Mouse (Mus musculus) frontal cortex, postnatal 10 days (tissue): ENCODE data around the gene Kcnj4.
A peak's percentile ranks its signal among the peaks of the same experiment; 100 is the strongest.

Experiments used
- DNase-seq, 2 experiments: peaks; one replicate each; pipeline ENCODE4 v3.0.0; 2022; ENCODE audit warnings: low spot score in 2 of 2, mixed read lengths in 1 of 2

Gene Kcnj4

DNA sequence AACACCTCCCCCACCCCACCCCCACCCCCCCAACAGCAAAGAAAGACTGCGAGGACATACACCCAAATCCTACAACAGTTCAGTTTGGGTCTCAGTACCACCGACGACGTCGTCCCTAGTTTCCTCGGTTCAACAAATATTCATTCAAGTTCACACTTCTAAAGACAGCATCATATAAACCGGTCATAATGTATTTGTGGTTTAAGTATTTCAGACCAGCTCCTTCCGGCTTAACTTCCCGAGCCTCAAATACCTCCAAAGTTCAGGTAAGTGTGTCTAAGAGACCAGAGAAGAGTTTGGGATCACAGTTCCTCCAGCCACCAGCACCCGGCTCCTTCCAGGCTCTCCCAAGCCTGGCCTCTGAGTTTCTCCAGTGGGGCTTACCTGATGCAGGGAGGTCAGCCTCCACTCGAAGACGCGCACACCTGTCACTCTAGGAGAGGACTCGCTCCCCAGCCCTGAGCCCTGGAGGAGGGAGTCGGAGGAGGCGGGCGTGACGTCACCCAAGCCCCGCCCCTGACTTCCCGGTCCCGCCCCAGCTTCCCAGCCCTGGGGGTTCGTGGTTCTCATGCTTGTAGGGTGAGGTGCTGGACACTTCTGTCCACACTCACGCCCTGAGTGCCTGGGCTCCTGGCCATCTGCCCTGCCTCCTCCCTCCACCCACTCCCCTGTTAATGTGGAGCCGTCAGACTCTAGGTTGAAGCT is 49.8 kb downstream of the Kcnj4 start, which contains the start of gene Csnk1e:
Gene Csnk1e, minus strand, starts transcription at position 461 of the 705 bp plus-strand sequence.
- no peak for DNase-seq

DNA sequence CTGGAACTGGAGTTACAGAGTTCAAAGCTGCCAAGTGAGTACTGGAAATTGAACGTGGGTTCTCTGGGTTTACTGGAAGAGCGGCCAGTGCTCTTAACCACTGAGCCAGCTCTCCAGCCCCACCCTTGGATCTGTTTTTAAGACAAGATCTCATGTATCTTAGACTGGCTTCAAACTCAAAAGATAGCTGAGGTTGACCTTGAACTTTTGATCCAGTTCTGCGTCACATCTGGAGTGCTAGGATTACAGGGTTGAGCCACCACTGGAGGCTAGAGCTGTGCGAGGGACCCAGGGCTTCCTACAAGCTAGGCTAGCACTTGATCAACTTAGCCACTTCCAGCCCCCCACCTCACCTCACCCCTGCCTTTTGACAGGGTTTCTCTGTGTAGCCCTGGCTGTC is 51.2 kb downstream of the Kcnj4 start:
- no peak for DNase-seq

DNA sequence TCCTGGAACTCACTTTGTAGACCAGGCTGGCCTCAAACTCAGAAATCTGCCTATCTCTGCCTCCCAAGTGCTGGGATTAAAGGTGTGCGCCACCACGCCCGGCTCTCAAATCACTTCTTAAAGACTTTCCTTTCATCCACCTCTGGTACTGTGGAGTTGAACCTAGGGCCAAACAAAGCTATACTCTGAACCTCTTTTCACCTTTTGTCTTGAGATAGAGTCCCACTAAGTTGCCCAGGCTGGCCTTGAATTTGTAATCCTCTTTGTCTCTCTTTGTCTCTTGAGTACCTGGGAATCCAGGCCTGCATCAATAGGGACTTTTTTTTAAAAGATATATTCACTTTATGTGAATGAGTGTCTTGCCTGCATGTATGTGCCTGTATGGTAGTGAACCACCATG is 57.0 kb downstream of the Kcnj4 start:
- DNase-seq = no peak

DNA sequence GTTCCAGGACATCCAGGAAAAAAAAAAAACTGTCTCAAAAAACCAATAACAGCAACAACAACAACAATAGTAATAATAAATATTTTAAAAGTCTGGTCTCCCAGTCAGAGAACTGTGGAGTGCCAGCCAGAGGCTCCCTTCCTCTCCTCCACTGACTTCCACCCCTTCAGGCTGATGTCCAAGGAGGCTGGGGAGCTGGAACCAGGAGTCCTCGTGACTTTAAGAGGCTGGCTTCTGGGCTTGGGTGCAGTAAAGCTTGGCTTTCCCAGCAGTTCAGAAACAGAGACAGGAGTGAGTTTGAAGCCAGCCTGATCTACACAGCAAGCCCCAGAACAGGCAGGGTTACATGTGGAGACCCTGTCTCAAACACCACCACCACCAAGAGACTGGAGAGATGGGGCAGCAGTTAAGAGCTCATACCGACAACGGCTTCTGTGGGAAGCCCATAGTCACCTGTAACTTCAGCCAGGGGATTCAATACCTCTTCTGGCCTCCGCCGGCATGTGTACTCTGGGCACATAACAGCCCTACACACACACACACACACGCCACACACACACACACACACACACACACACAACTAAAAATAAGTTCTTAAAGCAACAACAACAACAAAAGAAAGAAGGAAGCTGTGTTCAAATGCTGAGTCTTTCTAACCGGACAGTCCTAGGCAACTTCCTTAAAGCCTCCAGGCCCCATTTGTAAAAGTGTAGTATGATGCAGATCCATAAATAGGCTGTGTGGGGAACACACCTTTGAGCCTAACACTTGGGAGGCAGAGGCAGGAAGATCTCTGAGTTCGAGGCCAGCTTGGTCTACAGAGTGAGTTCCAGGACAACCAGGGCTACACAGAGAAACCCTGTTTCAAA is 59.0 kb downstream of the Kcnj4 start:
- no peak for DNase-seq

DNA sequence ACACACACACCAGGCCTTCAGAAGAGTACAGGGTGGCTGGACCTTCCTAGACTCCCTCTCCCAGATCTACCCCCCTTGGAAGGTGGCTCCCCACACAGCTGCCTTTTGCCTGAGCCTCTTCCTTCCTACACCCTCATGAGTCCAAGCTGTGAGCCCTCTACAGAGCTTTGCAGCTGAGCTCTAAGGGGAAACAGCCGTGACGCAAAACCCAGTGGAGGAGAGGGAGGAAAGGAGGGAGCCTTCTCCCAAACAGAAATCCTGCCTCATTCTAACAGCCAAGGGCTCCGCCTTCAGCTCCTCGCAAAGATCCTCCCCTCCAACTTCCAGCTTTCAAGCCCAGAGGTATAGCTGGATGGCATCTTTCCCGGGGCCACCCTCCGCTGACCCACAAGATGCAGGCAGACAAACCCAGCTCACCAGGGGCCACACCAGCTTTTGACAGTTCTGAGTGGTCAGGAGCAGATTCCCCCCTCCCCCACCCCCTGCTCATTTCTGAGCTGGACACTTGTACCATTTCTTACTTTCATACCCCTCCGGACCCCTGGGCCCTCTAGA is 61.1 kb downstream of the Kcnj4 start:
- no peak for DNase-seq

DNA sequence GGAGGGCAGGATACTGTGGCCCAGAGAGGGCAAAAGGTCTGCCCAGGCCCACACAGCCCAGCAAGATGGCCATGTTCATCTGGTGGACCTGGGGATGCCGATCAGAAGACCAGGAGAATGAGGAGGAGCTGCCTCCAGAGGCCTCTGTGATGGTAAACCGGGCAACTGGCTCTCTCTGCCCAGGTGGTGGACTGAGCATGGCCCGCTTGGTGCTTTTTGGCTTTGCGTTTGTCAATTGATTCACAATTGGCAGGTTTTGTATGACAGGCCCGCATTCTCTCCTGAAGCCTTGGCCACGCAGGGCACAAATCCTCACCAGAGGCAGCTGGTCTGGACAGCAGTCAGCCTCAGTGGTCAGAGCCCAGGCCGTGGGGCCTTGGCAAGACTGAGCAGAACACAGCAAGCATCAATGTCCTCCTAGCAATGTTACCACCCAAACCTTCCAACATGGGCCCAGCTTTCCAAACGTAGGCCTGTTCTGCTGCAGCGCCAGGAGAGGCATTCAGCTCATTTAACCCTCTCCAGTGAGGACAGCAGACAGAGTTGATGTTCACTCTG is 62.0 kb downstream of the Kcnj4 start:
- DNase-seq = no peak

DNA sequence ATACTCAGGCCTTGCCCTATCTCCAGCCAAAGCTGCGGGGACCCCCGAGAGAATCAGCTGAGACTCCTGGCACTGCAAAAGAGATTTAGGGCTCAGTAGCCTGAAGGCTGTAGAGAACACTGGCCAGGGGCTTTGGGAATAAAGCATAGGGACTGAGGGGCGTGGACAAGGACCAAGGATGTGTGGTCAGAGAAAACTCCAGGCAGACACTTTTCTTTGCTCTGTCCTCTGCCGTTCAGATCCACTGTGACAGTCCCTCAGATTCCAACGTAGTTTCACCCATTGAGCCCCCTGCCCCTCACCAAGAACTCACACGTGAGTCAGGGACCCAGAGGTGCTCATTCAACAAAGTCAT is 62.8 kb downstream of the Kcnj4 start:
- no peak for DNase-seq

DNA sequence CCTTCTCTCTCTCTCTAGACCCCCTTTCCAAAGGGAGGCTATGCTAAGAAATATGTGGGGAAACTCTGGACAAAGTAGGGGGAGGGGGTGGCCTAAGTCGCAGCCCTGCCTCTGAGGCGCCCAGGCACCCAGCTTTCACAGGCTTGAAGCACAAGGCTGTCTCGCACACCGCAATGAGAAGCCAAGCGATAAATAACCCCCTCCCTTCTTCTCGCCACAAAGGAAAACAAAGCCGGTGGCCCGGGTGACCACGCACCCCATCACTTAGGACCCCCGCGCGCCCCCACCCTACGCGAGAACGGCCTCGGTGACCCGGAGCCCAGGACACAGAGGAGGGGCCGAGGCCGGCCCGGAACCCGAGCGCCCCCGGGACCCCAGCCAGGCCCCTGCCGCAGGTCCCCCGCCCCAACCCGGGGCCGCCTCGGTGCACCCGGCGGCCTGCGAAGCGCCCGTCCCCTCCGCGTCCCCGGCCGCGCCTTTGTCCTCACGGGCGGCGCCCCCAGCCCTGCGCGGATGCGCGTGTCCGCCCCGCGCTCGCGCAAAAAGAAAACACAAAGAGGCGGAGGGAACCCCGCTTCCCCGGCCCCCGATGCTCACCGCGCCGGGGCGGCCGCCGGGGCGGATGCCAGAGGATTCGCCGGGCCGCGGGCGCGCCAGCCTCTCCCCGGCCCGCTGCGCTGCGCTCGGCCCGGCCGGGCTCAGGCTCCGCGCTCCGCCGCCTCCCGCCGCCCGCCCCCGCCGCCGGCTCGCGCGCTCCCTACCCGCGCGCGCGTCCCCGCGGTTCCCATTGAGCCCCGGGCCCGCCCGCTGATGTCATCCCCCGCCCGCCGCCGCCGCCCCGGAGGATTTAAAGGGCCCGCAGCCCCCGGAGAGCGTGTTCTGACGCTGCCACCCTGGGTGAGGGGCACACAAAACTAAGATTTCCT is 63.4 kb downstream of the Kcnj4 start:
- DNase-seq = peak; percentile 66 to 85

DNA sequence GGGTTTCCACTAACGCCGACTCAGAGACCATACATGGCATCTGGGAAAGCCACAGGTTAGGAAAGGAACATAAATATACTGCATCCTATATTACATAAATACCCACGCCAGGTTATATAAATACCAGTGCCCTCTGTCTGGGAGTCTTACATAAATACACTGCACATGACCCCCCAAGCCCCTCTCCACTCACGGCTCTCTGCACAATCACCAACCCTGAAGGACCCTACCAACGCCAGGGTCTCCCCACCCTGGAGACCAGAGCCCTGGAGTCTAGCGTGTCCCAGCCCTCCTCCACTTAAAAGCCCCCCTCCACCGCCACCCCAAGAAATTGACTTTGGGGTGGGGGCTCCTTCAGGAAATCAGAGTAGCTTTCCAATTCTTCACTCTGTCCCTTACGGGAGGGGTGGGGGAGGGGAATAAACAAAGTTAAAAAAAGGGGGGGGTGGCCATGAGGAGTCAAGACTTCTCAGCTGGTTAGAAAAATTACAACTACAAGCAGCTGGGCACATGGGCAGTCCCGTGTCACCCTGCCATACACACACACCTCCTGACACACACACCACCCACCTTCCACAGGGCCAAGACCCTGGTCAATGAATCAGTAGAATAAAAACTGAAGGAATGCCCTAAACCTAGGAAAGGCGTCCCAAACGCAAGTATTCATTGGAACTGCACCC is 64.2 kb downstream of the Kcnj4 start:
- DNase-seq = no peak

DNA sequence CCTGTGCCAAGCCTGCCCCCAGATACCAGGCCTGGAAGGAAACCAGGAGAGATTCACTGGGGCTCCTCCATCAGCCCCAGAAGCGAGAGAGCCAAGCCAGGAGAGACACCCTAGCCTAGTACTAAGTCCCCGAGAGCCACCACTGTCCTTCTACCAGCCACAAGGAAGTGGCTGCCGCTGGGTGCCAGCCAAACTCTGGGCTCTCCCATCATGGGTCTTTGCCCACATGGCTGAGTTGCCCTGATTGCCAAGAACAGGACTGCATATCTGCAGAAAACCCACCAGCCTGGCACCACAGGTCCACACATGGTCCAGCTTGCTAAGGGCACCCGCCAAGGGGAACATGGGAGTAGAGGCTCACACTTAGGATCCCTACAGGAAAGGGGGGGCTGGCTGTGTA is 64.8 kb downstream of the Kcnj4 start:
- peak; percentile 58 to 65 for DNase-seq

DNA sequence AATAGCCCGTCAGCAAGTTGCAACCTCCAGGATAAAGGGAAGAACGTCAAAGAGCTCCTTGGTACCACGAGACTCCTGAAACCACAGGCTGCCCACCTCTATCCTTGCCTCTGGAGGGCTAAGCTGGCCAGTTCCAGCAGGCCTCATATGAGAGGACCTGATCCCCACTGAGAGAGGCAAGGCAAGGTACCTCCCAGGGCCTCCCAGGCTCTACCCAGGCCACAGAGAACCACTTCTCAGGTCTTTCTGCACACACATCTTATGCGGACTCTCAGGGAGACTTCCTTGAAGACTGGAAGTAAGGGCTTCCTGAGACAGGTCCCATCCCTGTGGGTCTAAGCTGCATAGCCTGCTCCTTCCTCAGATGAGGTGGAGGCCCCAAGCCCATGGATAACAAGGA is 65.7 kb downstream of the Kcnj4 start:
- no peak for DNase-seq

DNA sequence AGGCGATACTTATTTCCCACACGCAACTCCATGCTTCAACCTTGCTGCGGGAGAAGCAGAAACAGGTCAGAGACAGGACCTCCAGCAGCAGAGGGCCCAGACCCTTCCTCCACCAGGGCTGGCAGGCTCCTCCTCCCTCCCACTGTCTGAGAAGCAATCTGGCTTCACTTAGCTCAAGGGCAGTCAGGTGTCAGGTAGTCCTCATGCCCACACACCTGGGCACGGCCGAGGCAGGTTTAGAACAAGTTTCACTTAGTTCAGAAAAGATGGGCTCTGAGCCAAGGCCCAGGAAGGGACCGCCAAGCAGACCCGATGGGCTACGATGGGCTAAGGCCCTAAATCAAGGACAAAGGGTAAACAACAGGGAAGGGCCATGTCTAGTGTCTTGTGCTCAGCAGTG is 66.2 kb downstream of the Kcnj4 start:
- no peak for DNase-seq

DNA sequence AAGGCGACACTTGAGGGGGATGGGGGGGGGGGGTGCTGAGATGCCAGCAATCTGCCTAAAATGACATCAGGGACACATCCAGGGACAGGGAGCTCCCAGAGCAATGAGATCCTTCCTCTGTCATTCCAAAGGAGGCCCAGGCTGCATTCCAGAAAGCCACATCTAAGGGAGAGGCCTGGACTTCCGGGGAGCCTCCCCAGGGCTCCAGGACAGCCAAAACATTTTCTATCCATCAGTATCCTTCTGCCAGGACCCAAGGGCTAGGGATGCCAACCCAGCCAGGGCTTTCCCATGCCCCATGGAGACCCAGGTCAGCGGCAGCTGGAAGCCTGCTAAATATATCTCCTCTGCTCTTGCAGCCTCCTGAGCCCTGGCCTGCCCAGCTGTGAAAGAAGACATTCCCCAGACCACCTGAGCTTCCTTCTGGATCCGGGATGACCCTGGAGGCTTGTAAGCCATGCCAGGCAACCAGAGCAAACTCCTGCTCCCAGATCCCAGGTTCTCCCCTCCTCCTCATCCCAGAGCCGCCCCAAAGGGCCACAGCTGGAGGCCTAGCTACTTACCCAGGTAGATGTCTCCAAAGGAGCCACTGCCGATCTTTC is 66.7 kb downstream of the Kcnj4 start:
- no peak for DNase-seq

DNA sequence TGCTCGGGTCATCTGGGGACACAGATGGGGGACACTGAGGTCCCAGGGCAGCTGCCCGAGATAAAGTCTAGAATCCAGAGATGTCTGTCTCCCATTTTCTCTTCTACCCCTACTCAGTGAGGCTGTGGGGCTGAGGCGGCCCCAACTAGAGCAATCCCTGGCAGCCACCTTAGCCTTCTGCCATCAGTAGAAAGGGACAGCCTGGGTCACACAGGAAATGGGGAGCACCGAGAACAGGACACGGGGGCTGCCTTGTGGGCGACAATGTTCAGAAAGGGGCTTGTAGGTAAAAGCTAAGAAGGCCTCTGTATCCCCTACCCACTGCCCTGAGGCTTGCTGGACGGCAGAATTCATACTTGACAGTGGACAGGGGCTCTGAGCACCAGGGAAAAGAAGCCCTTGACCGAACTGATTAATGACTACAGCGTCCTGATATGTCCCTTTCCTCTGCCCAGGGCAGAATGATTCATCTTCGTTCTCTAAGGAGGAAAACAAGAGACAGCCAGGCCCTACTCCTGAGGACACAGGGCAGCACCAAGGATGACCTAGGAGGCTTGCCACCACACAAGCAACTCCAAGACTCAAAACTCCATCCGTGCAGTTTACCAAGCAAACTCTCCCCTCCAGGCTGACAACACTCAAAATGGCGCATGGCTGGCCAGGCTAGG is 67.4 kb downstream of the Kcnj4 start:
- DNase-seq = no peak

DNA sequence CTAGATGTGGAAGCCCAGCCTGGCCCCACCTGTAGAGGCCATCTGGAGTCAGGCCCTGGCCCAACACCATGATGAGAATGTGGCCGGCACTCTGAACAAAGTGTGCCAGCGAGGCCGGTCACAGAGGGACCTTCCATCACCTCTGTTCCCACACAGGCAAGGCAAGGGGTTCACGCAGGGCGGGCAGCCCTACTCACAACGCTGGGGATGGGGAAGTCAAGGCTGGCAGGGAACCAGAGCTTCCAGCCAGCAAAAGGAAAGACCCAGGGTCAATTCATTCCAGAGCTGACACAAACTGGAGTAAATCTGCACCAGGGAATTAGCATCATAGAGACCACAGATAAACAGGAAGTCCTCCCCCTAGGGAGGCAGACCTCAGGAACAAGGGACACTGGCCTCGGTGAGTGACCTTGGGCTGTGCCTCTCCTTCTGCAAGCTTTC is 68.5 kb downstream of the Kcnj4 start:
- DNase-seq = no peak

DNA sequence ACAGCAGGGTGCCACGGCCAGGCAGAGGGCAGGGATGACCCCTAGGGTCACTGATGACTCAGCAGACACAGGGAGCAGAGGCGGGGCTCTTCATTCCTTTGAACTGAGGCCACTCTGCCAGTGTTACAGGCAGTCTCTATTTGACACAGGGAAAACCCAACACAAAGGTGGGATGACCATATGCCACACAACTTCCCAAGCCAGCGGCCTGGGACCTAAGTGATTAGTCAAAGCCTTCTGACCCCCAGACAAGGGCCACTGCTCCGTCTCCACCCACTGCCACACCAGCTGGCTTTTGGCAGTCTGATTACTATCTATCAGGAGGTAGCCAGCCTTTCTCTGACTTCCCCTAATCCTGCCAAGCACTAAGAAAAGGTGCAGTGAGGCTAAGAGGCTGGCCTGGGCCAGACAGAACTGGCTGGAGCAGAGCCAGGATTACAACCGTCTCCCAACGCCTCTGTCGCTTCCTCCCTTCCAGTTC is 69.8 kb downstream of the Kcnj4 start:
- no peak for DNase-seq
